8 mouse cellular contexts compared by ENCODE assay signal in genomic region chr14:62555309-62555829, GRCm38 (mm10). TPM values are rescaled to one million over a fixed set of nuclear protein-coding genes. Genes with fewer than 3 reads are reported as not detected.
DNase-seq lines count a peak whose midpoint lies in the region; ATAC-seq and TF ChIP-seq lines count a peak whose summit lies in the region.

Gene Fam124a (plus strand): TSS chr14:62555737.

- peak within 1 kb of the TSS; percentile 62 for H3K9ac ChIP-seq in embryonic facial prominence, embryonic 12.5 days
- H3K9ac ChIP-seq in heart, adult 2 months (ENCODE audit: low read depth, low read length): peak within 1 kb of the TSS; percentile 84
- peak within 1 kb of the TSS; percentile 72 for H3K9ac ChIP-seq in midbrain, embryonic 11.5 days (ENCODE audit: low read length)

- no peaks in the 10 kb centered on the region for H3K79me2 ChIP-seq in heart, adult 2 months (replicated peaks; ENCODE audit: control insufficient read depth, insufficient read depth, low read length)

- no peaks in the 10 kb centered on the region for H3K36me3 ChIP-seq in erythroblast, embryonic 14.5 days (ENCODE audit: control insufficient read depth)
- no peaks in the 10 kb centered on the region for H3K36me3 ChIP-seq in embryonic facial prominence, embryonic 12.5 days
- H3K36me3 ChIP-seq in heart, adult 2 months (ENCODE audit: control insufficient read depth, insufficient read depth, low read length): no peaks in the 10 kb centered on the region
- no peaks in the 10 kb centered on the region for H3K36me3 ChIP-seq in limb, embryonic 10.5 days
- no peaks in the 10 kb centered on the region for H3K36me3 ChIP-seq in midbrain, embryonic 11.5 days (ENCODE audit: control insufficient read depth, insufficient read depth, low read length)
- no peaks in the 10 kb centered on the region for H3K36me3 ChIP-seq in small intestine, adult 2 months (ENCODE audit: control insufficient read depth, insufficient read depth, low read length)

- peak; percentile 80 to 82 for DNase-seq in heart, adult 2 months
- peak; percentile 60 for DNase-seq in kidney, adult 18-20 months
- DNase-seq in limb, embryonic 10.5 days (ENCODE audit: low spot score): peak; percentile 76
- DNase-seq in midbrain, embryonic 11.5 days (ENCODE audit: low spot score, missing footprints): peak; percentile 99

- under 1% methylated on average over 48 of the region's 51 CpGs for WGBS in embryonic facial prominence, embryonic 12.5 days
- under 1% methylated on average over 51 of the region's 51 CpGs for WGBS in heart, adult 2 months
- WGBS in limb, embryonic 10.5 days: under 1% methylated on average over 51 of the region's 51 CpGs
- WGBS in midbrain, embryonic 11.5 days: under 1% methylated on average over 49 of the region's 51 CpGs
- under 1% methylated on average over 51 of the region's 51 CpGs for WGBS in small intestine, adult 2 months

- TF ChIP-seq POLR2A in heart, adult 2 months (IDR thresholded peaks at IDR 0.05; ENCODE audit: insufficient read depth, low read depth, low read length): peak; percentile 30; the same call in 1 of the 2 replicates
- TF ChIP-seq POLR2A in small intestine, adult 2 months (IDR thresholded peaks at IDR 0.05; ENCODE audit: low read depth, low read length): no peak

- peaks cover 7% of the 10 kb centered on the region for H3K4me1 ChIP-seq in erythroblast, embryonic 14.5 days (ENCODE audit: control insufficient read depth)
- H3K4me1 ChIP-seq in embryonic facial prominence, embryonic 12.5 days: peaks cover 4% of the 10 kb centered on the region; the same call in 1 of the 2 replicates
- peaks cover 7% of the 10 kb centered on the region for H3K4me1 ChIP-seq in heart, adult 2 months (ENCODE audit: control insufficient read depth, insufficient read depth, low read length)
- H3K4me1 ChIP-seq in limb, embryonic 10.5 days: peaks cover 15% of the 10 kb centered on the region
- peaks cover under 1% of the 10 kb centered on the region for H3K4me1 ChIP-seq in midbrain, embryonic 11.5 days (ENCODE audit: control insufficient read depth, insufficient read depth, low read length)
- H3K4me1 ChIP-seq in small intestine, adult 2 months (ENCODE audit: control insufficient read depth, insufficient read depth, insufficient read length, low read length): peaks cover 5% of the 10 kb centered on the region; the same call in 1 of the 2 replicates

- peaks cover 36% of the 10 kb centered on the region for H3K27me3 ChIP-seq in erythroblast, embryonic 14.5 days (ENCODE audit: control insufficient read depth)
- peaks cover 28% of the 10 kb centered on the region for H3K27me3 ChIP-seq in embryonic facial prominence, embryonic 12.5 days
- no peaks in the 10 kb centered on the region for H3K27me3 ChIP-seq in heart, adult 2 months (ENCODE audit: control insufficient read depth, insufficient read depth, low read length)
- H3K27me3 ChIP-seq in limb, embryonic 10.5 days (ENCODE audit: low read depth, poor library complexity, severe bottlenecking): peaks cover 60% of the 10 kb centered on the region
- H3K27me3 ChIP-seq in midbrain, embryonic 11.5 days (ENCODE audit: control insufficient read depth, insufficient read depth, low read length): peaks cover 13% of the 10 kb centered on the region; the same call in 1 of the 2 replicates
- peaks cover 16% of the 10 kb centered on the region; the same call in 1 of the 2 replicates for H3K27me3 ChIP-seq in small intestine, adult 2 months (ENCODE audit: control insufficient read depth, insufficient read depth, low read length)

- H3K9me3 ChIP-seq in erythroblast, embryonic 14.5 days (ENCODE audit: control insufficient read depth, low read length): no peaks in the 10 kb centered on the region
- H3K9me3 ChIP-seq in embryonic facial prominence, embryonic 12.5 days: no peaks in the 10 kb centered on the region
- no peaks in the 10 kb centered on the region for H3K9me3 ChIP-seq in limb, embryonic 10.5 days (replicated peaks)
- H3K9me3 ChIP-seq in midbrain, embryonic 11.5 days (ENCODE audit: control insufficient read depth, low read length): no peaks in the 10 kb centered on the region

- TF ChIP-seq EP300 in heart, adult 2 months (IDR thresholded peaks at IDR 0.05; ENCODE audit: insufficient read depth, low read depth, low read length): no peak

- peak within 1 kb of the TSS; percentile 58 for H3K4me3 ChIP-seq in erythroblast, embryonic 14.5 days (replicated peaks)
- peak within 1 kb of the TSS; percentile 59 for H3K4me3 ChIP-seq in embryonic facial prominence, embryonic 12.5 days
- H3K4me3 ChIP-seq in heart, adult 2 months: peak within 1 kb of the TSS; percentile 63
- H3K4me3 ChIP-seq in limb, embryonic 10.5 days: peak within 1 kb of the TSS; percentile 71
- peak within 1 kb of the TSS; percentile 61 for H3K4me3 ChIP-seq in midbrain, embryonic 11.5 days (ENCODE audit: low read depth, low read length)
- peak within 1 kb of the TSS; percentile 70 for H3K4me3 ChIP-seq in small intestine, adult 2 months (ENCODE audit: low read depth, low read length)

- intact Hi-C loops in heart, adult 2 months (cut with DNase I): loop anchor here (2.0 to 5.0 kb wide), 2 partner anchors 63 to 205 kb away; partner anchors contain the start of gene Ints6

- H3K27ac ChIP-seq in embryonic facial prominence, embryonic 12.5 days: no peak within 1 kb of the TSS
- H3K27ac ChIP-seq in heart, adult 2 months: peak within 1 kb of the TSS; percentile 67
- H3K27ac ChIP-seq in limb, embryonic 10.5 days: peak within 1 kb of the TSS; percentile 75
- H3K27ac ChIP-seq in midbrain, embryonic 11.5 days (ENCODE audit: low read depth, low read length): no peak within 1 kb of the TSS
- H3K27ac ChIP-seq in small intestine, adult 2 months (ENCODE audit: insufficient read depth, low read depth, low read length): no peak within 1 kb of the TSS

- TF ChIP-seq CTCF in heart, adult 2 months (IDR thresholded peaks at IDR 0.05): peak; percentile 71
- 0 out of 2 replicates have a peak, but pooled peaks have one; percentile 1 for TF ChIP-seq CTCF in small intestine, adult 2 months (IDR thresholded peaks at IDR 0.05; ENCODE audit: extremely low read depth, insufficient read length, insufficient replicate concordance, low read depth, low read length)

- no peak for ATAC-seq in erythroblast, adult 5-6 weeks (replicated peaks; ENCODE audit: low FRiP score, poor library complexity, severe bottlenecking)
- ATAC-seq in embryonic facial prominence, embryonic 12.5 days (ENCODE audit: insufficient number of reproducible peaks, insufficient read depth, low FRiP score, low TSS enrichment): peak; percentile 89
- ATAC-seq in midbrain, embryonic 11.5 days (ENCODE audit: low FRiP score): peak; percentile 90

- peak within 1 kb of the TSS; percentile 94 for H3K4me2 ChIP-seq in embryonic facial prominence, embryonic 12.5 days (replicated peaks)
- H3K4me2 ChIP-seq in midbrain, embryonic 11.5 days: peak within 1 kb of the TSS; percentile 94

RNA-seq across cellular contexts. Expression of gene Fam124a, which starts in this region (rescaled TPM):
- 0.41 TPM in 1 of 2 replicates, not detected in the other for polyA plus RNA-seq in erythroblast, embryonic 14.5 days (2012)
- total RNA-seq in erythroblast, adult 5-6 weeks (2015; ENCODE audit: low replicate concordance): not detected in 2 replicates
- not detected in 2 replicates for total RNA-seq in erythroblast, adult 5-6 weeks (2017; ENCODE audit: low replicate concordance)
- polyA plus RNA-seq in embryonic facial prominence, embryonic 12.5 days (2016; fragmentation: Nextera tagmentation; extraction: Ambion mirVana): 3.6 and 4.3 TPM in 2 replicates
- total RNA-seq in heart, adult 2 months (2021): 1 to 10 TPM; 3.4 TPM
- 5.6 and 7.9 TPM in 2 replicates for polyA plus RNA-seq in heart, adult 2 months (2012; rRNA removed)
- 0.15 and 0.30 TPM in 2 replicates for polyA plus RNA-seq in limb, embryonic 10.5 days (2016; fragmentation: Nextera tagmentation; extraction: Ambion mirVana)
- 2.6 and 3.4 TPM in 2 replicates for polyA plus RNA-seq in midbrain, embryonic 11.5 days (2014; fragmentation: Nextera tagmentation; extraction: Ambion mirVana)
- polyA plus RNA-seq in small intestine, adult 2 months (2012; rRNA removed): 3.3 and 7.1 TPM in 2 replicates

Comparison
In these comparisons a context has a peak if more than half of its experiments do, and no peak if none do; other contexts are left out.
1. RNA of gene Fam124a (total RNA-seq): 3.4 TPM in heart, adult 2 months; not detected in erythroblast, adult 5-6 weeks; every median in the first group is over 4 times any median in the second.
2. Peak in DNase-seq, H3K4me3 ChIP-seq and H3K27ac ChIP-seq in limb, embryonic 10.5 days; RNA of the gene not detected or under 1 TPM.
3. Peak in every context shown above with its lines, with median percentiles within 50 percentile points of each other: H3K4me3 ChIP-seq, H3K9ac ChIP-seq and DNase-seq.